Mouse (Mus musculus): Measurements from ENCODE around the gene Cadm4.

The Cadm4 gene

GRCm38 (mm10) chr7:24459440-24459839 lies 22.4 kb upstream of the Cadm4 start:
- no peak for TF ChIP-seq GATA4 (IDR thresholded peaks at IDR 0.05; ENCODE audit: insufficient replicate concordance, low read length)

DNA sequence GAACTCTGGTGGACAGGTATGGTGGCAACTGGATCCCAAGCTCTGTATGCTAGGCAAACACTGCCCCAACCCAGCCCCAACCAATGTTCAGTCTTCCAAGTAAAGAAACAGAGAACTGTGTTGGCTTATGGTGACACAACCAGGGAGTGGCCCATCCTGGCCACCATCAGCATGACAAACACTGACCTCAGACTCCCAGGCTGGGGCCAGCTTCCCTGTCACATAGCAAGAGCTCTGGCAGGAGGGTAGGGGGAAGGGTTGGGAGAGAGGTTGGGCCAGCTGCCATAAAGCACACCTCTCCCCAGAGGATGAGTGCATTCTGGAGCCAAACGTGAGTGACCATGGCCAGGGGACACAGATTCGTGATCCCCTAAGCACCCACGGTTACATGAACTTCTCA lies 22.0 kb upstream of the Cadm4 start:
- TF ChIP-seq GATA4 (IDR thresholded peaks at IDR 0.05; ENCODE audit: insufficient replicate concordance, low read length) = no peak

DNA sequence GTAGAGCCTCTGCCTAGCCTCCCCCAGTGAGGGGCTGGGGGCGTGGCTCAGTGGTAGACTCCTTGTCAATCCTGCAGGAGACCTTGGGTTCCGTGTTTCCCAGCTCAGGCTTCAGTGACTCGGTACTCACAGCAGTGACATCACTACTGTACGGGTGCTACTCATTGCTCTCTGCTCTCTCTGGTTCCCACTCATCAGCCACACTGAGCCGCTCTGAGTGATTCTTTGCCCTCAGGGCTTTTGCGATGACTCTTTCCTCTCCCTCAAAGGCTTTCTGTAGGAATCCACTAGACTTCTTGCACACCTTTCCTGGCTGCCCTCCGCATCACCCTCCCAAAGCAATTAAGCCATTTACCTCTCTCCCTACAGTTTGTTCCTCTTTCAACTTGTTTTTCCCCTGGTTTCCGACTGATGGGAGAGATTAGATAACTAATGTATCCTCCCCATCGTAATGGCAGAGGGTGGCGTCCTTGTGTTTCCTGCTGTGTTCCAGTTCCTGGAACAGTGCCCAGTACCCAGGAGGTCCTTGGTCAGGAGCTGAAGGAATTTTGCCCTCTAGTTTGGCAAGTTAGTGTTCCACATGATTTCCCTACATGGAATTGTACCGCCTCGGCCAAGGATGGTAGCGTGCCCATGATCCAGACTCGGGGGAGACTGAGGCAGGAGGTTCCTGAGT lies 20.3 kb upstream of the Cadm4 start:
- TF ChIP-seq GATA4 (IDR thresholded peaks at IDR 0.05; ENCODE audit: insufficient replicate concordance, low read length) = no peak

- no peak for TF ChIP-seq GATA4 (IDR thresholded peaks at IDR 0.05; ENCODE audit: insufficient replicate concordance, low read length)
These were observed 19.2 kb upstream of the Cadm4 start, which contains the start of gene Plaur for GRCm38 (mm10) chr7:24462388-24463319. Plaur (plus strand) TSS chr7:24462484.

- no peak for TF ChIP-seq GATA4 (IDR thresholded peaks at IDR 0.05; ENCODE audit: insufficient replicate concordance, low read length)
These were observed 15.0 kb upstream of the Cadm4 start for GRCm38 (mm10) chr7:24466835-24467234.

- no peak for TF ChIP-seq GATA4 (IDR thresholded peaks at IDR 0.05; ENCODE audit: insufficient replicate concordance, low read length)
These were observed 13.9 kb upstream of the Cadm4 start for GRCm38 (mm10) chr7:24467886-24468285.

- TF ChIP-seq GATA4 (IDR thresholded peaks at IDR 0.05; ENCODE audit: insufficient replicate concordance, low read length) = no peak
These were observed 12.7 kb upstream of the Cadm4 start for GRCm38 (mm10) chr7:24469126-24469525.

GRCm38 (mm10) chr7:24470356-24470755 lies 11.5 kb upstream of the Cadm4 start:
- no peak for TF ChIP-seq GATA4 (IDR thresholded peaks at IDR 0.05; ENCODE audit: insufficient replicate concordance, low read length)

GRCm38 (mm10) chr7:24472442-24472841 lies 9.4 kb upstream of the Cadm4 start:
- TF ChIP-seq GATA4 (IDR thresholded peaks at IDR 0.05; ENCODE audit: insufficient replicate concordance, low read length) = no peak

DNA sequence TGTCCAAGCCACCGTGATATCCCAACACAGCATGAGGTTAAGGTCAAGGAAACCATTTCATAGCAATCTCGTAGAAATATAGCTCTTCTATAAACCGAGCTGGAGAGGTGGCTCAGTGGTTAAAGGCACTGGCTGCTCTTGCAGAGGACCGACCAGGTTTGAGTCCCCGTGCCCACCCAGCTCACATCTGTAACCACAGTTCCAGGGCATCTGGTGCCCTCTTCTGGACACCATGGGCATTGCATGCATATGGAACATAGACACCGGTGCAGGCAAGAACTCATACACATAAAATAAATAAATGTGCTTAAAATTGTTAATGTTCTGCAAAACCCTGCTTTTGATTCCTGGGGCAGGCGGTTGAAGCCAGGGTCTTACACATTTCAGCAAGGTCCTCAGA lies 8.9 kb upstream of the Cadm4 start:
- TF ChIP-seq GATA4 (IDR thresholded peaks at IDR 0.05; ENCODE audit: insufficient replicate concordance, low read length) = no peak

GRCm38 (mm10) chr7:24473913-24474529 lies 7.8 kb upstream of the Cadm4 start:
- TF ChIP-seq GATA4 (IDR thresholded peaks at IDR 0.05; ENCODE audit: insufficient replicate concordance, low read length) = no peak

DNA sequence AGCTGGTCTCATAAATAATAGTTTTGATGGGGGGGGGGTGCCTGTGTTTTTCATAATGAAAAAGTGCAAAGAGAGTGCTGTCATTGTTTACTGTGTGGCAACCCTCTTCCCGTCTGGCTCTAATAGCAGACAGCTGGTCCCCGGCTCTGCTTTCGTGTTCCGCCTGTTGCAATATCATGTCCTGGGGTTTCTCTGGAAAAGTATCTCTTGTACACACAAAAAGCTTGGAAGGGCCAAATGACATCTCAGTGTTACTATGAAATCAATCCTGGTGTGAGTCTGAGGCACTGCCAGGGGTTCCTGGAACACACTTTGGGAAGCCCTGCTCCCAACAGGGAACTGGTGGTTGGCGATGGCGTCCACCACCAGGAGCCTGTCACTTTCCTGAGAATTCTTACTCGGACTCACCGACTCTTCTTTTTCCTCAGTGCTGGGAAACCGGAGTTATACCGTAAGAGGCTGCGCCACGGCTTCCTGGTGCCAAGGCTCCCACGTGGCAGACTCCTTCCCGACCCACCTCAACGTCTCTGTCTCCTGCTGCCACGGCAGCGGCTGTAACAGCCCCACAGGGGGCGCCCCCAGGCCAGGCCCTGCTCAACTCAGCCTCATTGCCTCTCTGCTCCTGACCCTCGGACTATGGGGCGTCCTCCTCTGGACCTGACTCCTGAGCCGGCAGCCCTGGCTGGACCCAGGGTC lies 6.9 kb upstream of the Cadm4 start:
- TF ChIP-seq GATA4 (IDR thresholded peaks at IDR 0.05; ENCODE audit: insufficient replicate concordance, low read length) = no peak

GRCm38 (mm10) chr7:24476338-24476737 lies 5.5 kb upstream of the Cadm4 start:
- TF ChIP-seq GATA4 (IDR thresholded peaks at IDR 0.05; ENCODE audit: insufficient replicate concordance, low read length) = no peak

DNA sequence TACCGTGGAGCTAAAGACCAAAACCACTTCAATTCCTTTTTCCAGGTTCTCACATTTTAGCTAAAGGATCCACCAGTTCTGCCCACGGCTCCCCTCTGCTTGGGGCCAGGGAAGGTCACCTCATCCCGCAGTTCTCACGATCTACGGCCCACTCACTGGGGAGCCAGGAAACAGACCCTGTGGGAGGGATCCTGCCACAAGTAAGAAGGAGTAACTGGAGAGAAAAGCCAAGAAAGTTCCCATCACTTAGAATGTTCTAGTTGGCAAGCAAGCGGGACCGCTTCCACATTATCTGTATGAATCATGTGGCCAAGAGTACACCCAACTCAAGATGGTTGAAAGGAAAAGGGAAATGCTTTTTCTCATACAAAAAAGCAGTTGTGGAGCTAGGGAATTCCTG lies 5.0 kb upstream of the Cadm4 start:
- no peak for TF ChIP-seq GATA4 (IDR thresholded peaks at IDR 0.05; ENCODE audit: insufficient replicate concordance, low read length)

GRCm38 (mm10) chr7:24478911-24479310 lies 2.9 kb upstream of the Cadm4 start:
- TF ChIP-seq GATA4 (IDR thresholded peaks at IDR 0.05; ENCODE audit: insufficient replicate concordance, low read length) = no peak

Data from liver, adult (tissue).